Mouse (Mus musculus) kidney, embryonic 15.5 days (tissue): ENCODE data around the gene Nlrc4. TPM values are rescaled to one million over a fixed set of nuclear protein-coding genes. Genes with fewer than 3 reads are reported as not detected.

Experiments
- ATAC-seq: fragments of 200-750 bp; cut with Nextera tagmentation; replicated peaks from 2 replicates; pipeline ENCODE4 v1.8.0; 2017; ENCODE audit warnings: moderate TSS enrichment; ENCODE audit not compliant: low FRiP score
- H3K27ac ChIP-seq: fragments of 300-500 bp; sonication (generic); 2 replicates; pipeline ENCODE4 v1.5.1; 2015; ENCODE audit warnings: mild to moderate bottlenecking, inconsistent platforms
- H3K27me3 ChIP-seq: fragments of 300-500 bp; sonication (generic); 2 replicates; pipeline ENCODE4 v1.6.1; 2015; ENCODE audit warnings: inconsistent platforms
- H3K36me3 ChIP-seq: fragments of 300-500 bp; sonication (generic); 2 replicates; pipeline ENCODE4 v1.6.1; 2015; ENCODE audit warnings: inconsistent platforms
- H3K4me1 ChIP-seq: fragments of 300-500 bp; sonication (generic); 2 replicates; pipeline ENCODE4 v1.6.1; 2015; ENCODE audit warnings: inconsistent platforms
- H3K4me2 ChIP-seq: fragments of 300-500 bp; sonication (generic); 2 replicates; pipeline ENCODE4 v1.6.1; 2015; ENCODE audit warnings: moderate library complexity, mild to moderate bottlenecking, inconsistent platforms
- H3K4me3 ChIP-seq: fragments of 300-500 bp; sonication (generic); replicated peaks from 2 replicates; pipeline ENCODE4 v1.5.1; 2015; ENCODE audit warnings: mild to moderate bottlenecking, inconsistent platforms
- H3K9ac ChIP-seq: fragments of 300-500 bp; sonication (generic); 2 replicates; pipeline ENCODE4 v1.6.1; 2015; ENCODE audit warnings: mild to moderate bottlenecking, inconsistent platforms
- H3K9me3 ChIP-seq: fragments of 300-500 bp; sonication (generic); replicated peaks from 2 replicates; pipeline ENCODE4 v1.6.1; 2016; ENCODE audit warnings: inconsistent platforms
- WGBS: fragments of 180-500 bp; shearing (Covaris S2); methylation state at CpG from one replicate; pipeline ENCODE4 v1.1.7; 2015; ENCODE audit warnings: mixed read lengths; 5-methylcytosine and 5-hydroxymethylcytosine counted together
- polyA plus RNA-seq: library from polyadenylated mRNA; unstranded; fragments of >200 nt; fragmentation: Nextera tagmentation; extraction: Ambion mirVana; gene quantifications from 2 replicates; pipeline ENCODE4 v1.2.1, GENCODE M21; 2015

Nlrc4 gene
- polyA plus RNA-seq, 1 experiment from 2014 or later, result 0.39 TPM

DNA sequence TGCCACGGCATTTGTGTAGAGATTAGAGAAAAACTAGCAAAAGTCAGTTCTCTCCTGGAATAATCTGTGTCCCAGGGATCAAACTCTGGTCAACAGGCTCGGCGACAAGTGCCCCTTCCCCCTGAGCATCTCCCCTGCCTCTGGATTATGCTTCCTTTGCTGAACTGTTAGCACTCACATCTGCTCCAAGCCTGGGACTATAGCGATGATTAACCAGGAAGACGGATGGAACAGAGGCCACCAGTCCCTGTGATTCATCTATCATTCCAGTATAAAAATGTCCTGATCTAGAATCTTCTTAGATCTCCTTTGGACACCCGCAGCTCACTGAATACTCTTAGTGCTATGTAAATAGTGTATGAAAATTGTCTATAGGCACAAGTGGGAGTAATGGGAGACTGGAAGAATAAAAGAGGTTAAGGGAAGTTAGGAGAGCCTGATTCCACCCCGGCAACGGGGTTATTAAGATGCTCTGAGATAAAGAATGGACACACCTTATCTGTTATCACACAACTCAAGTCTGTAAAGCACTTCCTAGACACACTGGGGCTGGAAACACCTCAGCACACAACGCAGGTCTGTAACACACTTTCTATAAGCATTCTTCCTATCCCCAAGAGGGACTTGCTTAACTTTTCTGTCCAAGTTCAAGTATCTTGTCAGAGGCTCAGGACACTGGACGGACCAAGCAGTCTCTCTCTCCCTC lies 817 bp downstream of the Nlrc4 start:
- Histone ChIP-seq H3K4me3 (no peak overlapping the region), H3K27me3 (no peaks in the 10 kb centered on the region), H3K27ac (no peak overlapping the region), H3K9me3 (no peaks in the 10 kb centered on the region), H3K9ac (no peak overlapping the region), H3K36me3 (no peaks in the 10 kb centered on the region), H3K4me1 (no peaks in the 10 kb centered on the region), H3K4me2 (no peak overlapping the region)
- 70% methylated on average over 10 of the region's 10 CpGs for WGBS
- ATAC-seq, result no peak

- ATAC-seq, result no peak
- 88% methylated on average over 5 of the region's 5 CpGs for WGBS
- no peak overlapping the region for H3K4me3 ChIP-seq
- no peak overlapping the region for H3K9ac ChIP-seq
- no peak overlapping the region for H3K4me2 ChIP-seq
- no peaks in the 10 kb centered on the region for H3K36me3 ChIP-seq
- no peaks in the 10 kb centered on the region for H3K27me3 ChIP-seq
- no peak overlapping the region for H3K27ac ChIP-seq
- no peaks in the 10 kb centered on the region for H3K9me3 ChIP-seq
- no peaks in the 10 kb centered on the region for H3K4me1 ChIP-seq
Observed at GRCm38 (mm10) chr17:74456825-74457224, 2.1 kb downstream of the Nlrc4 start.

DNA sequence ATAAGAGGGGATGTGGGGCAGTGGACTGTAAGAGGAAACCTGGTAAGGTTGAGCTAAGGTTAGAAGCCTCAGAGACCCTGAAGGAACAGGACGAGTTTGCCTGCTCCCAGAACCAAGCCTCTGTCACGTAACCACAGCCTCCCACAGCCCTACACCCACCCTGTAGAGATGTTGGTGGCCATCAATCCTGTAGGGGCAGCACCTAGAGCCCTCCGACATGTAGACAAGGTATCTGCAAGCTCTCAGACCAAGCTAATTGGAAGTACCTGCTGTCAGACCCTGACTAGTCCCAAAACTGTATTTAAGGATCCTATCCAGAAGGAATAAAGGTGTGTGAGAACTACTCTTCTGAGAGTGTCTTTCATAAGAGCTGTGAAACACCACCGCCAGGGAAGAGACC lies 3.5 kb downstream of the Nlrc4 start:
- Histone ChIP-seq H3K27me3 (no peaks in the 10 kb centered on the region), H3K36me3 (no peaks in the 10 kb centered on the region), H3K9ac (no peak overlapping the region), H3K27ac (no peak overlapping the region), H3K9me3 (no peaks in the 10 kb centered on the region), H3K4me1 (no peaks in the 10 kb centered on the region), H3K4me2 (no peak overlapping the region), H3K4me3 (no peak overlapping the region)
- 89% methylated on average over 4 of the region's 4 CpGs for WGBS
- no peak for ATAC-seq

GRCm38 (mm10) chr17:74454660-74455059 lies 4.3 kb downstream of the Nlrc4 start:
- no peak overlapping the region for H3K4me3 ChIP-seq

GRCm38 (mm10) chr17:74453928-74454327 lies 5.0 kb downstream of the Nlrc4 start:
- ATAC-seq, result no peak
- no peaks in the 10 kb centered on the region for H3K9me3 ChIP-seq
- no peak overlapping the region for H3K27ac ChIP-seq
- no peaks in the 10 kb centered on the region for H3K36me3 ChIP-seq
- no peaks in the 10 kb centered on the region for H3K27me3 ChIP-seq
- no peak overlapping the region for H3K4me3 ChIP-seq
- 68% methylated on average over 3 of the region's 3 CpGs for WGBS
- H3K4me1 ChIP-seq, result no peaks in the 10 kb centered on the region
- H3K4me2 ChIP-seq, result no peak overlapping the region
- H3K9ac ChIP-seq, result no peak overlapping the region

More at GRCm38 (mm10) chr17:74454660-74455059, 4.3 kb downstream of the Nlrc4 start:
- H3K27me3 ChIP-seq, result no peaks in the 10 kb centered on the region
- no peaks in the 10 kb centered on the region for H3K9me3 ChIP-seq
- H3K4me2 ChIP-seq, result no peak overlapping the region
- 92% methylated on average over 1 of the region's 1 CpGs for WGBS
- no peak for ATAC-seq
- H3K9ac ChIP-seq, result no peak overlapping the region
- no peak overlapping the region for H3K27ac ChIP-seq
- H3K36me3 ChIP-seq, result no peaks in the 10 kb centered on the region
- no peaks in the 10 kb centered on the region for H3K4me1 ChIP-seq

DNA sequence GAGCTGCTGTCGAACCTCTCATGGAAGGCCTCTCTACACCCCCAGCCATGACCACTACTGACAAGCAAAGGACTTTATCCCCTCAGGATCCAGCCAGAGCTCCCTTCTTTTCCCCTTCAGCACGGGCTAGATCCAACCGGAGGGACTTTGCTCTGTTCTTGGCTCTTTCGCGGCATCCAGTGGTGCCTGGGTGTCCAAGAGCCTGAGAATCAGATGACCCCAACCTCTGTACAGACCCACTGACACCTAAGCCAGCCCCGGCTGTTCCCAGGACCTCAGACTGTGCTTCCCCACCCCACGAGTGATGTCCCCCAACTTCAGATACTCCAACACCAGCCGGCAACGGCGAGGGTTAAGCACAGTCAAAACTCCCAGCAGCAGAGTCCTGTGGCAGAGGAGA lies 9.2 kb downstream of the Nlrc4 start:
- Histone ChIP-seq H3K4me1 (no peaks in the 10 kb centered on the region), H3K27me3 (no peaks in the 10 kb centered on the region), H3K9me3 (no peaks in the 10 kb centered on the region), H3K9ac (no peak overlapping the region), H3K27ac (no peak overlapping the region), H3K4me3 (no peak overlapping the region), H3K36me3 (no peaks in the 10 kb centered on the region), H3K4me2 (no peak overlapping the region)
- ATAC-seq, result no peak
- WGBS, result 93% methylated on average over 10 of the region's 10 CpGs

DNA sequence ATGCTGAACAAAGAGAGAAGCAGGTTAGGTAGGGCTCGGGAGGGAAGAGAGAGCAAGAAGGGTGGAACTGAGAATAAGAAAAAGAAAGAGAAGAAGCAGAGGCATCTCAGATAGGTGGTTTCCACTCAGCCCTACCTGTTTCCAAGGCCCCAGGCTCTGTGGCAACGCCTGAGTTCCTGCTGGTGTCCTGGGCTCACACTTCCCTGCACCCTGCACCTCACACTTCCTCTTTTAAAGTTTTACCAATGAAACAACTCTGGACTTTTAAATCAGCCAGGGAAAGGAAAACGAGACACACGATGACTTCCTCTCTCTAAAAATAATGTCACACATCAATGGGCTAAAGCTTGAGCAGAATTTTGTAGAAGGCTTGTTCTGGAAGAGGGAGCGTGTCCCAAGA lies 18.5 kb downstream of the Nlrc4 start:
- H3K4me3 ChIP-seq, result no peak overlapping the region
- WGBS, result 61% methylated on average over 5 of the region's 5 CpGs
- H3K9me3 ChIP-seq, result no peaks in the 10 kb centered on the region
- no peaks in the 10 kb centered on the region for H3K4me1 ChIP-seq
- H3K27me3 ChIP-seq, result no peaks in the 10 kb centered on the region
- H3K9ac ChIP-seq, result no peak overlapping the region
- no peak overlapping the region for H3K27ac ChIP-seq
- no peaks in the 10 kb centered on the region for H3K36me3 ChIP-seq
- no peak overlapping the region for H3K4me2 ChIP-seq
- no peak for ATAC-seq

GRCm38 (mm10) chr17:74437762-74438161 lies 21.2 kb downstream of the Nlrc4 start:
- Histone ChIP-seq H3K36me3 (no peaks in the 10 kb centered on the region), H3K4me3 (no peak overlapping the region), H3K9ac (no peak overlapping the region), H3K4me1 (no peaks in the 10 kb centered on the region), H3K27ac (no peak overlapping the region), H3K9me3 (no peaks in the 10 kb centered on the region), H3K27me3 (no peaks in the 10 kb centered on the region), H3K4me2 (no peak overlapping the region)
- no peak for ATAC-seq
- WGBS, result 77% methylated on average over 9 of the region's 9 CpGs

DNA sequence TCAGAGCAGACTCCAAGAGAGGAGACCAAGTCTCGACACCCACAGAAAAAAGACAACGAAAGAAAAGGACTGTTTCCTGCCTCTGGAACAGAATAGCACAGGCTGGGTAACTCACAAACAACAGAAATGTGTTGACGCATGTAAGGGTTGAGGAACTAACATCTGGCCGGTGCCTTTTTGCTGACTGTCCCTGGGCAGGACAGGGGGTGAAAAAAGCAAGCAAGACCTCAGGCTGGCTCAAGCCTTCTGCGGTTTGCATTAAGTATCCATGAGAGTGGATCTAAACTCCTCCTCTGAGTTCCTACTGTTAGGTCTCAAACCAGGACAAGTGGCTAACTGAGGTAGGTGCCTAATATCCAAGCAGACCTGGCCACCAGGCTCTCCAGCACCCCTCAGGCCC lies 26.3 kb downstream of the Nlrc4 start:
- Histone ChIP-seq H3K27me3 (no peaks in the 10 kb centered on the region), H3K27ac (no peak overlapping the region), H3K4me1 (no peaks in the 10 kb centered on the region), H3K4me3 (no peak overlapping the region), H3K4me2 (no peak overlapping the region), H3K9ac (no peak overlapping the region), H3K9me3 (no peaks in the 10 kb centered on the region), H3K36me3 (peaks cover 8% of the 10 kb centered on the region; the same call in 1 of the 2 replicates)
- no peak for ATAC-seq
- WGBS, result 89% methylated on average over 5 of the region's 5 CpGs

DNA sequence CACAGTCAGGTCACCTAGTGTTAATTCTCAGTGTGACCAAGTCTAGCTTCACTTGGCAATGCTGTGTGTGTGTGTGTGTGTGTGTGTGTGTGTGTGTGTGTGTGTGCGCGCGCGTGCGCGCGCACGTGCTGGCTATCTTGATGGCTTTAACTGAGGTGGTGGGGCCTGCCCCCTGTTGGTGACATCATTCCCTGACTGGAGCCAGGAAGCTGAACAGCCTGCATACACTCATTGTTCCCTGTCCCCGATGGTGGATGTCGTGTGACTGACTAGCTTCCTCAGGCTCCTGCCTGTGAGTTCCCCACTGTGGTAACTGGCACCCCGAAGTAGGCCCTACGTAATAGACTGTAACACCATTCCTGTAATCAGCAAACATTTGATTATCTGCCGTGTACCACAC lies 27.5 kb downstream of the Nlrc4 start:
- Histone ChIP-seq H3K27me3 (no peaks in the 10 kb centered on the region), H3K27ac (no peak overlapping the region), H3K4me1 (no peaks in the 10 kb centered on the region), H3K4me2 (no peak overlapping the region), H3K4me3 (no peak overlapping the region), H3K9ac (no peak overlapping the region), H3K9me3 (no peaks in the 10 kb centered on the region), H3K36me3 (peaks cover 18% of the 10 kb centered on the region; the same call in 1 of the 2 replicates)
- 79% methylated on average over 13 of the region's 13 CpGs for WGBS
- no peak for ATAC-seq

GRCm38 (mm10) chr17:74430074-74430473 lies 28.9 kb downstream of the Nlrc4 start:
- Histone ChIP-seq H3K9ac (no peak overlapping the region), H3K4me3 (no peak overlapping the region), H3K9me3 (no peaks in the 10 kb centered on the region), H3K4me1 (no peaks in the 10 kb centered on the region), H3K36me3 (peaks cover 28% of the 10 kb centered on the region; the same call in 1 of the 2 replicates), H3K27me3 (no peaks in the 10 kb centered on the region), H3K27ac (no peak overlapping the region), H3K4me2 (no peak overlapping the region)
- 80% methylated on average over 8 of the region's 8 CpGs for WGBS
- ATAC-seq, result no peak

DNA sequence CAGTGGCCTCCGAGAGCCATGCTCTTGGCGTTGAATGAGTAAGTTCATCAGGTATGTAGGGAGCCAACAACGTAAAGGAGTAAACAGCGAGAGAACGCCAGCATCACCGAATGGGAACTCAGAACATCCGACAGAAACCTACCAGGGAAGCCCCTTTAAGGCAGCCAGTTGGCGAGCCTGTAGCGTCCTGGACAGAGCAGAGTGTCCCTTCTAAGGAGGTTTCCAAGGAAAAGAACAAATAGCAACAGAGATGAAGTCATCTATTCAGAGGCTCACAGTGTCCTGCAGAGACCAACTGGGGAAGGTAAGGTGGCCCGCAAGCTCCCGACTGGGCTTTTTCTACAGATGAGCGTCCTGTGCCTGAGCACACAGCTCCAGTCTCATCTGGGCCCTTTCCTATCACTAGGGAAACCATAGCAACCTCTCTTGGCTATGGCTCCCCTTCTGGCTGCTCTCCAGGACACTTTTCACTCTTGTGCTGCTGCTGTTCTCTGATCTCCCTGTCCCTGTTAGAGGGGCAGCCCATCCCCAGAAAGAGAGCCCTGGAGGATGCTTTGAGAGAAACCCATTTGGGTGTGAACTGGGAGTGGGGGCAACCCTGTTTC lies 34.4 kb downstream of the Nlrc4 start:
- Histone ChIP-seq H3K9me3 (no peaks in the 10 kb centered on the region), H3K27me3 (no peaks in the 10 kb centered on the region), H3K4me3 (no peak overlapping the region), H3K9ac (no peak overlapping the region), H3K36me3 (peaks cover 76% of the 10 kb centered on the region), H3K4me2 (no peak overlapping the region), H3K27ac (no peak overlapping the region), H3K4me1 (no peaks in the 10 kb centered on the region)
- ATAC-seq, result no peak
- 94% methylated on average over 12 of the region's 12 CpGs for WGBS

GRCm38 (mm10) chr17:74420656-74421055 lies 38.3 kb downstream of the Nlrc4 start:
- no peak overlapping the region for H3K9ac ChIP-seq
- ATAC-seq, result no peak
- no peak overlapping the region for H3K4me3 ChIP-seq
- H3K4me2 ChIP-seq, result no peak overlapping the region
- H3K4me1 ChIP-seq, result no peaks in the 10 kb centered on the region
- H3K9me3 ChIP-seq, result no peaks in the 10 kb centered on the region
- H3K27ac ChIP-seq, result no peak overlapping the region
- 92% methylated on average over 2 of the region's 2 CpGs for WGBS
- H3K27me3 ChIP-seq, result no peaks in the 10 kb centered on the region
- H3K36me3 ChIP-seq, result peaks cover 86% of the 10 kb centered on the region
